Mouse (Mus musculus) ES-Bruce4 (cell line): ENCODE measurements around the gene Opalin.

ENCODE experiments used
- EP300 ChIP-seq: IDR thresholded peaks from 2 replicates; pipeline ENCODE4 v1.6.1; 2011; ENCODE audit warnings: low read depth, low read length; ENCODE audit not compliant: insufficient read depth
- POLR2A ChIP-seq: IDR thresholded peaks from one replicate; pipeline ENCODE4 v1.8.1; 2011; ENCODE audit warnings: low read length; ENCODE audit not compliant: insufficient read depth

GRCm38 (mm10) chr19:41027024-41027423, 49.9 kb downstream of the Opalin start:
- TF ChIP-seq EP300 (no peak), POLR2A (no peak)
